Mouse (Mus musculus) right cerebral cortex, postnatal 14 days (tissue): ENCODE results near the gene Golm1.

ENCODE experiments used
- DNase-seq: peaks from one replicate; pipeline ENCODE4 v3.0.0; 2022

The Golm1 gene

GRCm38 (mm10) chr13:59674761-59675150, 855 bp downstream of the Golm1 start:
- DNase-seq = no peak

- DNase-seq = no peak
Measured at GRCm38 (mm10) chr13:59674215-59674614, 1.4 kb downstream of the Golm1 start.

GRCm38 (mm10) chr13:59673597-59673996, 2.0 kb downstream of the Golm1 start:
- no peak for DNase-seq

GRCm38 (mm10) chr13:59672248-59672647, 3.4 kb downstream of the Golm1 start:
- DNase-seq = no peak

GRCm38 (mm10) chr13:59671521-59671920, 4.1 kb downstream of the Golm1 start:
- DNase-seq = no peak

GRCm38 (mm10) chr13:59669946-59670345, 5.7 kb downstream of the Golm1 start:
- no peak for DNase-seq

GRCm38 (mm10) chr13:59668501-59669093, 7.0 kb downstream of the Golm1 start:
- no peak for DNase-seq

- no peak for DNase-seq
Measured at GRCm38 (mm10) chr13:59667763-59668162, 7.8 kb downstream of the Golm1 start.

- no peak for DNase-seq
Measured at GRCm38 (mm10) chr13:59663939-59664712, 11.5 kb downstream of the Golm1 start.

GRCm38 (mm10) chr13:59661966-59662365, 13.6 kb downstream of the Golm1 start:
- no peak for DNase-seq

GRCm38 (mm10) chr13:59661387-59661786, 14.2 kb downstream of the Golm1 start:
- DNase-seq = no peak

- DNase-seq = no peak
Measured at GRCm38 (mm10) chr13:59660371-59660770, 15.2 kb downstream of the Golm1 start.

- DNase-seq = no peak
Measured at GRCm38 (mm10) chr13:59657781-59658180, 17.8 kb downstream of the Golm1 start.

- DNase-seq = no peak
Measured at GRCm38 (mm10) chr13:59656975-59657388, 18.6 kb downstream of the Golm1 start.

- DNase-seq = no peak
Measured at GRCm38 (mm10) chr13:59656316-59656832, 19.2 kb downstream of the Golm1 start.

GRCm38 (mm10) chr13:59655718-59656315, 19.8 kb downstream of the Golm1 start:
- DNase-seq = no peak

GRCm38 (mm10) chr13:59654465-59654864, 21.1 kb downstream of the Golm1 start:
- no peak for DNase-seq

- no peak for DNase-seq
Measured at GRCm38 (mm10) chr13:59653136-59653535, 22.5 kb downstream of the Golm1 start.

GRCm38 (mm10) chr13:59652651-59653050, 23.0 kb downstream of the Golm1 start:
- no peak for DNase-seq

- no peak for DNase-seq
Measured at GRCm38 (mm10) chr13:59649781-59650180, 25.8 kb downstream of the Golm1 start.

GRCm38 (mm10) chr13:59648598-59648997, 27.0 kb downstream of the Golm1 start:
- no peak for DNase-seq

GRCm38 (mm10) chr13:59647484-59647883, 28.1 kb downstream of the Golm1 start:
- DNase-seq = no peak

- no peak for DNase-seq
Measured at GRCm38 (mm10) chr13:59646674-59647244, 28.9 kb downstream of the Golm1 start.

- no peak for DNase-seq
Measured at GRCm38 (mm10) chr13:59645491-59645890, 30.1 kb downstream of the Golm1 start.
